Mouse (Mus musculus) urinary bladder, postnatal 10 days (tissue): ENCODE data around the gene Kcnj14.

Experiments used
- DNase-seq: peaks from one replicate; pipeline ENCODE4 v3.0.0; 2022; ENCODE audit warnings: low spot score

The Kcnj14 gene

DNA sequence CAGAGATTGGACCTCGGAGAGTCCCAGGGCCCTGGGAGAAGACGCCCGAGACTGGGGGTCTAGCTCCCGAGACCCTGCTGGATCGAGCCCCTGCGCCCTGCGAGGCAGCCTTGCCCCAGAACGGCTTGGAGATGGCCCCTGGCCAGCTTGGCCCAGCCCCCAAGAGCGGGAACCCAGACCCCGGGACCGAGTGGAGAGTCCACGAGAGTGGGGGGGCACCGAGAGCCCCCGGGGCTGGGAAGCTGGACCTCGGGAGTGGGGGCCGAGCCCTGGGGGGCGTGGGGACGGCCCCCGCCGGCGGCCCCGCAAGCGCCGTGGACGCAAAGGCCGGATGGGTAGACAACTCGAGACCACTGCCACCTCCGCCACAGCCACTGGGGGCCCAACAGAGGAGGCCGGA lies 29.6 kb downstream of the Kcnj14 start:
- no peak for DNase-seq

DNA sequence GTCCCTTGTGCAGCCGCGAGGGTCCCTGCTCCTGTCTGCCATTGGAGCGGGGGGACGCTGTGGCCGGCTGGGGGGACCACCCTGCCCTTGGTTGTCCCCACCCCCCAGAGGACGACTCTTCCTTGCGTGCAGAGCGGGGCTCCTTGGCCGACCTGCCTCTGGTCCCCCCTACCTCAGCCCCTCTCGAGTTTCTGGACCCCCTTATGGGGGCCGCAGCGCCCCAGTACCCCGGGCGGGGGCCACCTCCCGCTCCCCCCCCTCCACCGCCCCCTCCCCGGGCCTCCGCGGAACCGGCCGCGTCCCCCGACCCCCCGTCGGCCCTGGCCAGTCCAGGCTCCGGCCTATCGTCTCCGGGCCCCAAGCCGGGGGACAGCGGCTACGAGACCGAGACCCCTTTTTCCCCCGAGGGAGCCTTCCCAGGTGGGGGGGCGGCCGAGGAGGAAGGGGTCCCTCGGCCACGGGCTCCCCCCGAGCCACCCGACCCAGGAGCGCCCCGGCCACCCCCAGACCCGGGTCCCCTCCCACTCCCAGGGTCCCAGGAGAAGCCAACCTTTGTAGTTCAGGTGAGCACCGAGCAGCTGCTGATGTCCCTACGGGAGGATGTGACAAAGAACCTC lies 30.5 kb downstream of the Kcnj14 start:
- DNase-seq = no peak

DNA sequence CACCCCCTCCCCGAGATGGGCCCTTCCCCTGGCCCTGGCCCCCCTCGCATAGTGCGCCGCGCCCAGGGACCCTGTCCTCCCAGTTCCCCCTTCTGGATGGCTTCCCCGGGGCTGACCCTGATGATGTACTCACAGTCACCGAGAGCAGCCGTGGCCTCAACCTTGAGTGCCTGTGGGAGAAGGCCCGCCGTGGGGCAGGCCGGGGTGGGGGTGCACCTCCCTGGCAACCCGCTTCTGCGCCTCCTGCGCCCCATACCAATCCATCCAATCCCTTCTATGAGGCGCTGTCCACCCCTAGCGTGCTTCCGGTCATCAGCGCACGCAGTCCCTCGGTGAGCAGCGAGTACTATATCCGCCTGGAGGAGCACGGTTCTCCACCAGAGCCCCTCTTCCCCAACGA lies 31.3 kb downstream of the Kcnj14 start:
- DNase-seq = no peak

DNA sequence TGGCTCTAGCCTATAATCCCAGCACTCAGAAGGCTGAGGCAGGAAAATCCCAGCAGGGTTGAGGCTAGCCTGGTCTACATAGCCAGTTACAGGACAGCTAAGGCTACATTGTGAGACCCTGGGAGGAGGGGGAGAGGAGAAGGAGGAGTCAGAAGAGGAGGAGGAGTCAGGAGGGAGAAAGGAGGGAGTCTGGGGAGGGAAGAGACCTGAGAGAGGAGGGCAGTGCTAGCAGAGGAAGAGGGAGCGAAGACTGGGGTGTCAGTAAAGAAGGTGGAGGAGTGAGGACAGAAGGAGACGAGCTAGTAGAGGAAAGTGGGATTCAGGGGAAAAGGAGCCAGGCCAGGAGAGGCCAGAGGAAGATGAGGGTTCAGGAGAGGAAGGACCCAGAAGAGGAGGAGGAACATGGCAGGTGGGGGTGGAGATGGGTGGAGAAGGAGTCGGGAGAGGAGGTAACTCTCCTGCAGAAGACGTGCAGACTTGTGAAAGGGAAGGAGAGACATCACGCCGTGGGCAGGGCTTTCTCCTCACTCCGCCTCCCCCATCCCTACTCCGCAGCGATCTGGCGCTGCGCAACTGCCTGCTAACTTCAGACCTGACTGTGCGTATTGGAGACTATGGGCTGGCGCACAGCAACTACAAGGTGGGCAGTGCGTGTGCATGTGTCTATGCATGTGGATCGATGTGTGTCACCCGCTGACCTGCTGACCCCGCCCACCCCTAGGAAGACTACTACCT lies 32.7 kb downstream of the Kcnj14 start:
- no peak for DNase-seq

DNA sequence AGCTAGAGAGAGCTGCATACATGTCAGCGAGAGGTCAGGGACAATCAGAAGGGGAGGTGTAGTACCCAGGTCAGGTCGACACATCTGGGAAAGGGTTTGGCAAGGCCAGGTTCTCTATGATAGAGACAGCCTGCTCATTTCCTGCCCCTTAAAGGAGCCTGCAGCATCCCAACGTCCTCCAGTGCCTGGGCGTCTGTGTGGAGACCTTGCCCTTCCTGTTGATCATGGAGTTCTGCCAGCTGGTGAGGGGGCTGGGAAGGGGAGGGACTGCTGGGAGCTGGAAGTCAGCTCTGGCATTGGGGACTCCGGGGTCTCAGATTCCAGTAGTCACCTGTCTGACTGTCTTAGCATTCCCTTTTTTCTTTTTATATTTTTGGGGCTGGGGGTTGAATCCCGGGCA lies 33.9 kb downstream of the Kcnj14 start:
- no peak for DNase-seq

DNA sequence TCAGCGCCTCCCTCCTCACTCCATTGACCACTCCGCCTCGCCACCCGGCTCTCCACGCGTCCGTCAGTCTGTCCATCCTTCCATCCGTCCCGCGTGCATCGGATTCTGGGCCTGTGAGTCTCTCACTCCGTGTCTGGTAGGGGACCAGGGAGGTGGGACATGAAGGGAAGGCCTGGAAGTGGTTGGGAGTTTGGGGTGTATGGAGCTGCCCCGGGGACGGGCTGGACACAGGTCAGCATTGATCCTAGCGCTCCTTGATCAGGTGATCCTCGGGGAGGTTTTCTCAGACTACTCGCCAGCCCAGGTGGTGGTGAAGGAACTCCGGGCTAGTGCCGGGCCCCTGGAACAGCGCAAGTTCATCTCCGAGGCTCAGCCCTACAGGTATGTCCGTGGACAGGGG lies 36.9 kb downstream of the Kcnj14 start:
- DNase-seq = no peak

DNA sequence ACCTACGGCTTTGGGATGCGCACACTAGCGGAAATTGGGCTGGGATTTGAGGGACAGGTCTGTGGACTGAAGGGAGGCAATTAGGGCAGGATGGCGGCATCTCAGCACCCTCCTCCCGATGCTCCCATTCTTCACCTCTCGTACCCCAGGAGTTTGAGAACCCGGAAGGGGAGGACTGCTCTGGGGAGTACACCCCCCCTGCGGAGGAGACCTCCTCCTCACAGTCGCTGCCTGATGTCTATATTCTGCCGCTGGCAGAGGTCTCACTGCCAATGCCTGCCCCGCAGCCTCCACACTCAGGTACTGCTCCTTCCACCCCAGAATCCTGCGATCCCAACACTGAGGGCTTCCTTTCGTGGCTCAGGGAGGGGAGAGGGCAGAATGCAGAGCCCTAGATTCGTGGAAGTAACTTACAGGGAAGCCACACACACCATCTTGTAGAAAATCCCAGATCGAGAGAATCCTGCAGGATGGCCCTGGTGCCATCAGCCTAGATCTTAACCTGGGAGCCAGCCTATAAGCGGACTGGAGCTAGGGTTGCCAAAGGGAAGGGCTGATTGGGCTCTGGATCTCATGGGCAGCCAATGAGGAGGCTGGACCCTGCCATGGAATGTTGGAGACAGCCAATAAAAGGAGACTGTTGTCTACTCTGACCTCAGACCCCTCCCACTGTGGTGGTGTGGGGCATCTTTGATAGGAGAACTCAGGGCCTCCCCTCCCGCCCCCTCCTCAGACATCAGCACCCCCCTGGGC lies 37.7 kb downstream of the Kcnj14 start:
- no peak for DNase-seq

DNA sequence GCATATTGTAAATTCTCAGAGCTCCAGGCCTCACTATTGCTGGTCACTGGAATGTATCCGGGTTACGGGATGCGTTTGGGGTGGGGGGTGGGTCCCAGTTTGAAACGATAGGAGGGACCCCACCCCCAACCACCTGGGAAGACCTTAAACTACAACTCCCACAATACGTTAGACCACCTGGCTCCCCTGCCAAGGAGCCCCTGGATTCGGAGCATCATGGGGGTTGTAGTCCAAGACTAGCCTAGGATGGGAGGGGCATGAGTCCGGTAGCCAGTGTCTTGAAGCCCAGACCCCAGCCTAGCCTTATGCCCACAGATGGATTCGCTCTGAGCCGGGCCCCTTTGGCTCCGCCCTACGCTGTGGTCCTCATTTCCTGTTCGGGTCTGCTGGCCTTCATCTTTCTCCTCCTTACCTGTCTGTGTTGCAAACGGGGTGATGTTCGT lies 38.4 kb downstream of the Kcnj14 start:
- DNase-seq = no peak

DNA sequence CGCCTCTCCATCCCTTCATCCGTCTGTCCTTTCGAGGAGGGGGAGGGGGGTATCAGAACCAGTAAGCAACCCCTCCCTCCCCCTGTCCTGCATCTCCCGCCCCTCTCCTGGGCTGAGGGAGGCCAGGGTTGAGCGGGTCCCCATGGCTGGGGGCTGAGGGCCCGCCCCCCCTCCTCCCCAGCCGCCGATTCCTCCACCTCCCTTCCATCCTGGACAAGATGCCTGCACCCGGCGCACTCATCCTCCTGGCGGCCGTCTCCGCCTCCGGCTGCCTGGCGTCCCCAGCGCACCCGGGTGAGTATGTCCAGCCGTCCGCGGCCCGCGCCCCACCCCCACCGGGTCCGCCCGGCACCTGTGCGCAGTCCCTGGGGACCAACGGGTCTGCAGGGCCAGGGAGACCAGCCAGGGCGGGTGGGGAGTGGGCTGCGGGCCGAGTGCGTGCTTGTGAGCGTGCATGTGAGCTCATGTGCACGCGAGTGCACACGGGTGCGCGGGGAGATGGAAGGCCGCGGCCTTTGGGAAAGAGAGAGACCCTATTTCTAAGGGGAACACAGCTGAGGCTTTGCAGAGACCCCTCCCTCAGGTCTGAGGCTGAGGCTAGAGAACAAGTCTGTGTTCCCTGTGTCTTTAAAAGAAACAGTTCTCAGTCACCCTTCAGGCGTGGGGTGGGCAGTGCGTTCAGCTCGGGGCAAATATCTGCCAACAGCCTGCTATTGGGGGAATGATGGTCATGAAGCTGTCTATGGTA lies 39.0 kb downstream of the Kcnj14 start:
- DNase-seq = no peak

DNA sequence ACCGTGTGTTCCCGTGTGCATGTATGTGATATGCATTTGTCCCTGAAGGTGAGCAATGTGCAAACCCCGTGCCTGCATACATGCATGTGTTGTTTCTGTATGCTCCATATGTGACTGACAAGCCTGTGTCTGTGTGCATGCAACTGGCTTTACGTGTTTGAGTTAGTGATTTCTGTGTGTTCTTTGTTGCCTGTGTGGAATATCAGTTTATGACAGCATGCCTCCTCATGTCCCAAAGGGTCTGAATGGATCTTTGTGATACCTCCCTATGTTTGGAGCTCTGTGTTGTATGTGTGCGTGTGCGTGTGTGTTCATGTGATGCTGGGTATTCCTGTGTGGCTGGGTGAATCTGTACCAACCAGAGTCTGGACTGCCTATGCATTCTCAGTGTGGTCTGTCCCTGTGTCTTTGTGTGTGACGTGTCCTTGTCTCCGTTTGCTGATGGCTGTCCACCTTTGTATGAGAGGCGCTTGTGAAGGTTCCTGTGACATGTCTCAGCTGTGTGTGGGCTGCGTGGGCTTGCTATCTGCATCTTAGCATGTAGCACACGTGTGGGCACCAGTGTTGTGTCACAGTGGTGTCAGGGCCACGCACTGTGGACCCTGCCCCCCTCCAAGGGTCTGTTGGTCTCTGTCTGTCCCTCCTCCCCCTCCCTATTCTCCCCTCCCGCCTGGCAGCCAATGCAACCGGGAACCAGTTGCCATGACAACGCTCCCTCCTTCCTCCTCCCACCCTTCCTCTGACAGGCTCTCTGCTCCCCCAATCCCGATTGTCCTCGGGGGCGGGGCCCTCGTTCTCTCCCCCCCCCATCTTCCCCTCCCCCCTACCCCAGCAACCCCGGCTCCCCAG lies 39.8 kb downstream of the Kcnj14 start, which contains the start of gene Sult2b1:
TSS of gene Sult2b1 (minus strand) at position 146 of the 849 bp plus-strand sequence.
- no peak for DNase-seq

DNA sequence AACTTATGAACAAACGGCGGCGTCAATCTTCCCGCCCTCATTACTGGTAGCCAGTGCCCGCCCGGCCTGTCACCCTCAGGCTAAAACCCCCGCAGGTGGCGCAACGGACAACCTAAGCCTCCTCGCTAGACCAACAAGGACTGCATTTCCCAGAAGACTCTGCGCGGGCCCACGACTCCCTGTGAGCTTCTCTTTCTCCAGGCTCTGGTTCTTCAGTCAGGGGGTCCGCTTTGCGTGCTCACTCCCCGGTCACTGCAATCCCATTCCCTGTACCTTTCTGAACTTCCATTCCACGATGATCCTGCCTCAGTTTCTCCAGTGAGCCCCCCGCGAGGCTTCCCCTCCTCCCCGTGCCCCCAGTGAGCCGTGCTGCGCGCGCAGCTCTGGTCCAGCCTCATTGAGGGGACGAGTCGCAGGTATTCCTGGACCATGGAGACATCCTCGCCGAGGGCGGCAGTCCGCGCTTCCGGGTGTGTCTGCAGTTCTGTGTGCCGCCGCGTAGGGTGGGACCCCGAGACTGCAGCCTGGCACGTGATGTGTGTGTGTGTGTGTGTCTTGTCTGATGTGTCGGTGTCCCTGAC lies 41.0 kb downstream of the Kcnj14 start, which contains the start of gene Lmtk3:
TSS of gene Lmtk3 (plus strand) at position 228 of the 581 bp plus-strand sequence.
- DNase-seq = no peak

DNA sequence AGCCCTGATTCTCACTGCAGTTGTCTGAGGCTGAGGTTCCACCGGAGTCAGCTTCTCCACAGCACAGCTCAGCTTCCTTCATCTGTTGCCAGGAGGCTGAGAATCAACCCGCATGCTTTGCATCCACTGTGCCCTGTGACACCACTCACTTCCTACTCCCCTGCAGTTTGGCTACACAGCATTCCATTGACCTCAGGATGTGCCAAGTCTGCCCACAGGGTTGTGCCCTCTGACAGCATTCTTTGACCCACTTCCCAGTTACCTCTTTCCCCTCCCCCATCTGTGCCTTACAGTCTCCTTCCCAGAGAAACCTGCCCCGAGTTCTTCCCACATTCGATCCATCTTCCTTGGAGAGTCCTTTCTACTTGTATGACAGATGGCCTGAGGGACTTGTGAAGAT lies 42.3 kb downstream of the Kcnj14 start:
- DNase-seq = no peak

DNA sequence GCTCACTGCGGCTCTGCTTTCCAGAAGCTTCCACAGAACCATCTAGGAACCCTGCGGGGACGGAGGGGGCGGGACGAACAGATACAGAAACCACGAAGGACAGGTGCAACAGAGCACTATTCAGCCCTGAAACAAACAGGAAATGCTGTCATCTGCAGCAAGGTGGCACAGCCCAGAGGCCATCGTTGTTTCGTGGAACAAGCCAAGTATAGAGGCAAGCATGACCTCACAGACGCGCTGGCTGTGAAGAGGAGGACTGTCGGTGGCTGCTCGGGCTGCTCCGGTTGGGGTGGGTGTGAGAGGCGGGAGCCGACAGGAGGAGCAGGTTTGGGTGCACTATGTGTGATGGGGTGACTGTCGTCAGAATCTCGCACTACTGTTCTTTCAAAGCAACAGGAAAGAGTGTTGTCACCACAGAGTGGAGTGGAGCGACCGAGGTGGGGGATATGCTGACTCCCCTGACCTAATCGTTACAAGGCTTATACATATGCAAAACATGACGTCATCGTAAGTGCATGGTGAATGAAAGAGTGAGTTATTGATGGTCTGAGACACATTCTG lies 45.4 kb downstream of the Kcnj14 start:
- DNase-seq = no peak

DNA sequence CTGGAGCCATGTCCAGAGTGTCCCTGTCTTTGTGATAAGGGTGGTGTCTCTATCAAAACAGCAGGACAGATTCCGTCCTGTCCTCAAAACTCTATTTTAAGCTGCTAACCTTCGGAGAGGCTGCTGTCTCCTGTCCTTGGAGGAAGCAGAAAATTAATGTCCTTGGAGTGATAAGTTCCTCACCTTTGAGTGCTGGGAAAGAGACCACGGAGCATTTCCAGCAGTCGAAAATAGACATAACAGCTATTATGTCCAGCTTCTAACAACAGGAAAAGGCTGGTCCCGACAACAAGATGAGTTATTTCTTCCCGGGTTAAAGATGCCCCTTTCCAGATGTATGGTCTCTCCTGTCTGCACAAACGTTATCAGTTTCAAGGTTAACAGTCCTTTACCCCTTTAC lies 49.3 kb downstream of the Kcnj14 start:
- no peak for DNase-seq

DNA sequence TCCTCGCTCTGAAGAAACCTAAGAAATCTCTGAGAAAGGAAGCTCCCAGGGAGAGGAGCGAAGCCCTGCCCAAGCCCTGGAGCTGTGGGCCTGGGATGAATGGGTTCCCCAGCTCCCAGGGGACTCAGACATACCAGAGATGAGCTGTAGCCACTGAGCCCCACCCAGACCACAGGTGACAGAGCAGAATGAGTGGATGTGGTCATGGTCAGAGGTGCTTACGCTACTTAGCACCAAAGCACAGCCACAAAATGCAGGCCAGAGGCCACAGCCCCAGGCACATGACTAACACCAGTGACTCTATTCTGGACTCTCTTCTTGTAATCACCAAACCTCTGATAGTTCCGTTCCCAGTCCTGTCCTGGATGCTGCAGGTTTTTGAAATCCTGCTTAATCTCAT lies 53.5 kb downstream of the Kcnj14 start:
- DNase-seq = no peak

DNA sequence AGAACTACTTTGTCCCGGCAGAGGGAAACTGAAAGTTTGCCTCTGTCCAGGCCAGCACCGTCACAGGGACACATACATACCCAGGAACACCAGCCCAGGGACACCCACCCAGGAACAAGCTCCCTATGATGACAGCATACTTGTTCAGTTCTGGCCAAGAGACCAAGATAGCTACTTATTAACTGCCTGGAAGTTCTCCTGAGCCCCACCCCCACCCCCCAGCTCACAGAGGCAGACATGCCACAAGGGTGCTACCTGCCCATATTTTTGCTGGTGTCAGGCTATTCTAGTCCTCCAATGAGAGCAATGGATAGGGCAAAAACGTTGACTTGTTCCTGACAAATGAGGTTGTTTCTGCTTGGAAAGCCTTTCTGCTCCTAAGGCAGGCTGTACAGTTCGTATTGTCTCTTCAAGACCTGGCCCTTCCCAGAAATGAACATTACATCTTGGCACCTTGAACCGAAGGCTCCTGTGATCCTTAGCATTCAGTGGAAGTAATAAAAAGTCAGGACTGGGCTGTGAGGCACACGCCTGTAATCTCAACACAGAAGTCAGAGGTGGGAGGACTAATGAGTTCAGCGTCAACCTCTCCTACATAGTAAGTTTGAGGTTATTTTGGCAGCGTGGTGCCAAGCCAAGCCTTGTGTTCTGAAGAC lies 54.0 kb downstream of the Kcnj14 start:
- no peak for DNase-seq

DNA sequence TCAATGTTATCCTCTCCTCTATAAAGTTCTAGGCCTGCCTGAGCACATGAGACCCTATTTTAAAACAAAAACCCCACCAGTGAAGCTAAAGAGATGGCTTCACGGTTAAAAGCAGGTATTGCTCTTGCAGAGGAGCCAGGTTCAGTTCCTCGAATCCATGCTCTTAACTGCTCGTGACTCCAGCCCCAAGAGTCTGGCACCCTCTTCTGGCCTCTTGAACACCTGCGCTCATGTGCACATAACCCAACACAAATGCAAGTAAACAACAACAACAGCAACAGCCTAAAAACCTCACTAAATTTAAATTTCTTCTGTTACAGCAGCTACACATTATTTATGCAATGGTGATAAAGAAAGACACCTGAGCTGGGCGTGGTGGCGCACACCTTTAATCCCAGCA lies 57.1 kb downstream of the Kcnj14 start:
- no peak for DNase-seq

DNA sequence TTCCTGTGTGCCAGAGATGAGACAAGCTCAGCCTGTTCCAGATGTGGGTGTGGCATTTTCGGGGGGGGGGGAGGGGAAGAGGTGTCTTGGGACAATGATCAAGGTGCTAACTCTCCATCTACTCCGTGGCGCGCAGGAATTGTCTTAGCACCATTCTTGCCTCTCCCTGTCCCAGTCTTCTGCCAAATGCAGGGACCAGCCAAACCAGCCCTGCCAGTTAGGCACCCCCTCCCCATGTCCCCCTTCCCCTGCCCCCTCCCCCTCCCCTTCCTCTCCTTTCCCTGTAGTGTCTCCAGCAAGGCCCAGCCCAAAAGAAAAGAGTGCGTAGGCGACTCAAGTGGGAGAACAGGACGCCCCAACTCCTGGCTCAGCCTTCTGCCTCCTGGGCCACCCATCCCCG lies 57.8 kb downstream of the Kcnj14 start:
- DNase-seq = no peak
